Comparison of ENCODE assay signal across 19 mouse cellular contexts in genomic region chr5:108658611-108659010, GRCm38 (mm10). TPM values are rescaled to one million over a fixed set of nuclear protein-coding genes. Genes with fewer than 3 reads are reported as not detected.
DNase-seq lines count a peak whose midpoint lies in the region; ATAC-seq and TF ChIP-seq lines count a peak whose summit lies in the region.
"Had no signal": no experiment of that assay in that cellular context is flagged by ENCODE, and none has a peak within 500 bp of the region (broad histone marks: within the 10 kb centered on the region; RNA-seq: fewer than 3 reads in every experiment).

No protein-coding gene starts in this region.

- H3K4me2 ChIP-seq in heart, embryonic 11.5 days, result no peak overlapping the region
- no peak overlapping the region for H3K4me2 ChIP-seq in liver, postnatal 0 days (ENCODE audit: low read depth, low read length)
- no peak overlapping the region for H3K4me2 ChIP-seq in hindbrain, embryonic 16.5 days (ENCODE audit: low read length)
- H3K4me2 ChIP-seq: embryonic facial prominence, embryonic 12.5 days had no signal

- in situ Hi-C loops in ES-E14 (cut with MboI; ENCODE audit: low sequenced_read_pairs in 2 of 2, unreplicated experiment in 2 of 2), result no loop called here

- no peaks in the 10 kb centered on the region; the same call in 1 of the 2 replicates for H3K27me3 ChIP-seq in heart, embryonic 10.5 days (ENCODE audit: insufficient read depth, poor library complexity, severe bottlenecking)
- H3K27me3 ChIP-seq in heart, embryonic 11.5 days (ENCODE audit: control insufficient read depth, insufficient read depth, low read length), result no peaks in the 10 kb centered on the region
- H3K27me3 ChIP-seq in liver, postnatal 0 days (ENCODE audit: insufficient read depth, low read length), result no peaks in the 10 kb centered on the region
- no peaks in the 10 kb centered on the region for H3K27me3 ChIP-seq in hindbrain, embryonic 16.5 days (replicated peaks; ENCODE audit: control insufficient read depth, insufficient read depth, low read length)
- H3K27me3 ChIP-seq: embryonic facial prominence, embryonic 12.5 days; lung, embryonic 15.5 days had no signal

- TF ChIP-seq CTCF in liver, postnatal 0 days (IDR thresholded peaks at IDR 0.05; ENCODE audit: low read depth), result no peak

- 83% methylated on average over 1 of the region's 1 CpGs for WGBS in heart, embryonic 10.5 days
- 96% methylated on average over 1 of the region's 1 CpGs for WGBS in heart, embryonic 11.5 days (ENCODE audit: insufficient replicate concordance)
- WGBS in liver, postnatal 0 days (ENCODE audit: insufficient replicate concordance), result 87% methylated on average over 1 of the region's 1 CpGs
- 46% methylated on average over 1 of the region's 1 CpGs for WGBS in hindbrain, embryonic 16.5 days

- ATAC-seq in heart, embryonic 11.5 days (replicated peaks; ENCODE audit: insufficient number of reproducible peaks, low FRiP score, low TSS enrichment), result no peak
- ATAC-seq in liver, postnatal 0 days, result no peak
- no peak for ATAC-seq in hindbrain, embryonic 16.5 days
- ATAC-seq: midbrain, embryonic 16.5 days had no signal

- no peak overlapping the region for H3K27ac ChIP-seq in heart, embryonic 10.5 days
- H3K27ac ChIP-seq in heart, embryonic 11.5 days (ENCODE audit: low read depth, low read length), result no peak overlapping the region
- H3K27ac ChIP-seq in liver, postnatal 0 days (ENCODE audit: low read depth), result no peak overlapping the region
- H3K27ac ChIP-seq in ES-E14 (ENCODE audit: insufficient read depth, low read depth, low read length, poor library complexity, severe bottlenecking), result no peak overlapping the region
- H3K27ac ChIP-seq in hindbrain, embryonic 16.5 days (ENCODE audit: low read depth, low read length), result no peak overlapping the region
- H3K27ac ChIP-seq: embryonic facial prominence, embryonic 12.5 days; layer of hippocampus, adult 2 months; lung, embryonic 15.5 days; macrophage had no signal

- no peak for TF ChIP-seq EP300 in liver, postnatal 0 days (IDR thresholded peaks at IDR 0.05; ENCODE audit: low read depth)

- H3K4me3 ChIP-seq in heart, embryonic 10.5 days, result no peak overlapping the region
- no peak overlapping the region for H3K4me3 ChIP-seq in heart, embryonic 11.5 days (ENCODE audit: low read depth, low read length)
- H3K4me3 ChIP-seq in liver, postnatal 0 days (ENCODE audit: low read depth, low read length), result no peak overlapping the region
- H3K4me3 ChIP-seq in ES-E14 (ENCODE audit: insufficient read depth in 1 of 2, low read depth in 1 of 2, low read length in 2 of 2, poor library complexity in 1 of 2, severe bottlenecking in 1 of 2), result no peak overlapping the region
- no peak overlapping the region for H3K4me3 ChIP-seq in hindbrain, embryonic 16.5 days (ENCODE audit: low read length)
- H3K4me3 ChIP-seq: layer of hippocampus, adult 2 months; lung, embryonic 15.5 days had no signal

- H3K9me3 ChIP-seq in heart, embryonic 10.5 days, result no peaks in the 10 kb centered on the region
- H3K9me3 ChIP-seq in heart, embryonic 11.5 days (replicated peaks; ENCODE audit: control insufficient read depth, low read length), result no peaks in the 10 kb centered on the region
- H3K9me3 ChIP-seq in liver, postnatal 0 days (ENCODE audit: low read length), result no peaks in the 10 kb centered on the region
- H3K9me3 ChIP-seq in ES-E14 (ENCODE audit: control insufficient read depth, insufficient read depth, low read depth, low read length), result no peaks in the 10 kb centered on the region
- no peaks in the 10 kb centered on the region for H3K9me3 ChIP-seq in hindbrain, embryonic 16.5 days (ENCODE audit: control insufficient read depth, low read length)
- H3K9me3 ChIP-seq: embryonic facial prominence, embryonic 12.5 days; lung, embryonic 15.5 days had no signal

- peaks cover 43% of the 10 kb centered on the region for H3K36me3 ChIP-seq in heart, embryonic 10.5 days
- peaks cover 6% of the 10 kb centered on the region for H3K36me3 ChIP-seq in heart, embryonic 11.5 days (ENCODE audit: control insufficient read depth, insufficient read depth, low read length)
- peaks cover 36% of the 10 kb centered on the region for H3K36me3 ChIP-seq in liver, postnatal 0 days (replicated peaks; ENCODE audit: insufficient read depth, low read length)
- H3K36me3 ChIP-seq in ES-E14 (ENCODE audit: control insufficient read depth, insufficient read depth, low read length, poor library complexity, severe bottlenecking), result peaks cover 34% of the 10 kb centered on the region
- peaks cover 29% of the 10 kb centered on the region for H3K36me3 ChIP-seq in hindbrain, embryonic 16.5 days (ENCODE audit: control insufficient read depth, insufficient read depth, low read length)

- peak; percentile 61 for DNase-seq in heart, embryonic 10.5 days (ENCODE audit: low spot score)
- peak; percentile 1 for DNase-seq in liver
- no peak for DNase-seq in liver, postnatal 0 days
- no peak for DNase-seq in ES-E14 (ENCODE audit: low read depth, low spot score)
- DNase-seq in gastrocnemius, postnatal 10 days, result no peak
- DNase-seq: adrenal gland, adult 8-10 months; cerebellum, adult 8-10 months; heart, adult 18-20 months; kidney, adult 8-10 months; kidney, postnatal 14 days; thymus, postnatal 36 days had no signal

- H3K4me1 ChIP-seq in heart, embryonic 10.5 days, result peaks cover 8% of the 10 kb centered on the region
- peaks cover 6% of the 10 kb centered on the region for H3K4me1 ChIP-seq in heart, embryonic 11.5 days (ENCODE audit: control insufficient read depth, insufficient read depth, low read length)
- peaks cover 18% of the 10 kb centered on the region for H3K4me1 ChIP-seq in liver, postnatal 0 days (ENCODE audit: insufficient read depth)
- H3K4me1 ChIP-seq in ES-E14 (ENCODE audit: control insufficient read depth in 2 of 2, insufficient read depth in 2 of 2, low read length in 2 of 2, poor library complexity in 1 of 2), result peaks cover 0 to 5% of the 10 kb centered on the region in 2 experiments; a peak in 1 of 4 replicates
- H3K4me1 ChIP-seq in hindbrain, embryonic 16.5 days (ENCODE audit: control insufficient read depth, insufficient read depth, low read depth, low read length), result peaks cover 17% of the 10 kb centered on the region

- H3K9ac ChIP-seq in heart, embryonic 11.5 days (ENCODE audit: low read depth, low read length), result no peak overlapping the region
- H3K9ac ChIP-seq in liver, postnatal 0 days (replicated peaks), result no peak overlapping the region
- 0 out of 2 replicates have a peak overlapping the region, but pooled peaks have one; percentile 6 for H3K9ac ChIP-seq in ES-E14 (ENCODE audit: insufficient read depth, low read depth, low read length, poor library complexity, severe bottlenecking)
- H3K9ac ChIP-seq in hindbrain, embryonic 16.5 days (ENCODE audit: low read depth, low read length), result peak overlapping the region; percentile 4; the same call in 1 of the 2 replicates
- H3K9ac ChIP-seq: embryonic facial prominence, embryonic 12.5 days; lung, embryonic 15.5 days had no signal

TF ChIP-seq in ES-E14, 5 proteins besides CTCF, POLR2A, EP300 and RAD21:
- no peak for TF ChIP-seq CHD2 (IDR thresholded peaks at IDR 0.05; ENCODE audit: low read depth, low read length)
- TF ChIP-seq ZNF384 (IDR thresholded peaks at IDR 0.05; ENCODE audit: low read depth, low read length), result no peak
- TF ChIP-seq HCFC1 (IDR thresholded peaks at IDR 0.05; ENCODE audit: borderline replicate concordance, insufficient read depth, low read length), result no peak
- TF ChIP-seq MAFK (IDR thresholded peaks at IDR 0.05; ENCODE audit: insufficient read depth, low read depth, low read length), result no peak
- TF ChIP-seq ZC3H11A (IDR thresholded peaks at IDR 0.05; ENCODE audit: borderline replicate concordance, low read depth, low read length), result no peak

RNA-seq across cellular contexts. Expression of gene Idua, which starts 1.5 kb away (rescaled TPM):
- 15.1 and 16.3 TPM in 2 replicates for polyA plus RNA-seq in heart, embryonic 10.5 days (2016; fragmentation: Nextera tagmentation; extraction: Ambion mirVana)
- 14.4 and 15.2 TPM in 2 replicates for polyA plus RNA-seq in heart, embryonic 11.5 days (2014; fragmentation: Nextera tagmentation; extraction: Ambion mirVana)
- polyA plus RNA-seq in liver, postnatal 0 days (2015; fragmentation: Nextera tagmentation; extraction: Ambion mirVana), result 3.9 and 4.2 TPM in 2 replicates
- total RNA-seq in ES-E14 (2012; rRNA removed), result 3.7 and 5.2 TPM in 2 replicates
- 13.3 and 13.7 TPM in 2 replicates for polyA plus RNA-seq in hindbrain, embryonic 16.5 days (2015; fragmentation: Nextera tagmentation; extraction: Ambion mirVana)
- 1 to 10 TPM; 6.3 to 8.0 TPM for total RNA-seq in gastrocnemius, postnatal 10 days (2021)

RNA-seq across cellular contexts. Expression of gene Dgkq, which starts 10.9 kb away (rescaled TPM):
- polyA plus RNA-seq in heart, embryonic 10.5 days (2016; fragmentation: Nextera tagmentation; extraction: Ambion mirVana), result 7.9 and 8.5 TPM in 2 replicates
- polyA plus RNA-seq in heart, embryonic 11.5 days (2014; fragmentation: Nextera tagmentation; extraction: Ambion mirVana), result 5.6 and 6.3 TPM in 2 replicates
- polyA plus RNA-seq in liver, postnatal 0 days (2015; fragmentation: Nextera tagmentation; extraction: Ambion mirVana), result 2.5 TPM in 2 replicates
- total RNA-seq in ES-E14 (2012; rRNA removed), result 25.5 and 47.5 TPM in 2 replicates
- 26.6 and 33.4 TPM in 2 replicates for polyA plus RNA-seq in hindbrain, embryonic 16.5 days (2015; fragmentation: Nextera tagmentation; extraction: Ambion mirVana)
- total RNA-seq in gastrocnemius, postnatal 10 days (2021), result 1 to 10 TPM; 3.7 to 8.3 TPM

RNA-seq across cellular contexts. Expression of gene Slc26a1, which starts 16.8 kb away (rescaled TPM):
- polyA plus RNA-seq in heart, embryonic 10.5 days (2016; fragmentation: Nextera tagmentation; extraction: Ambion mirVana), result 0.58 and 0.85 TPM in 2 replicates
- 0.70 and 1.2 TPM in 2 replicates for polyA plus RNA-seq in heart, embryonic 11.5 days (2014; fragmentation: Nextera tagmentation; extraction: Ambion mirVana)
- 25.8 and 33.4 TPM in 2 replicates for polyA plus RNA-seq in liver, postnatal 0 days (2015; fragmentation: Nextera tagmentation; extraction: Ambion mirVana)
- 0.26 and 0.27 TPM in 2 replicates for total RNA-seq in ES-E14 (2012; rRNA removed)
- polyA plus RNA-seq in hindbrain, embryonic 16.5 days (2015; fragmentation: Nextera tagmentation; extraction: Ambion mirVana), result 3.6 and 3.9 TPM in 2 replicates
- total RNA-seq in gastrocnemius, postnatal 10 days (2021), result under 1 TPM; 0.07 to 0.20 TPM
- total RNA-seq: gastrocnemius, adult 8-10 months; heart, adult 18-20 months had no signal
- polyA plus RNA-seq: macrophage had no signal

RNA-seq across cellular contexts. Expression of gene Tmem175, which starts 29.0 kb away (rescaled TPM):
- 20.3 and 23.2 TPM in 2 replicates for polyA plus RNA-seq in heart, embryonic 10.5 days (2016; fragmentation: Nextera tagmentation; extraction: Ambion mirVana)
- polyA plus RNA-seq in heart, embryonic 11.5 days (2014; fragmentation: Nextera tagmentation; extraction: Ambion mirVana), result 20.0 and 22.2 TPM in 2 replicates
- 7.0 and 7.3 TPM in 2 replicates for polyA plus RNA-seq in liver, postnatal 0 days (2015; fragmentation: Nextera tagmentation; extraction: Ambion mirVana)
- 14.1 and 14.5 TPM in 2 replicates for total RNA-seq in ES-E14 (2012; rRNA removed)
- polyA plus RNA-seq in hindbrain, embryonic 16.5 days (2015; fragmentation: Nextera tagmentation; extraction: Ambion mirVana), result 28.6 and 30.9 TPM in 2 replicates
- 1 to 10 TPM; 6.8 to 7.8 TPM for total RNA-seq in gastrocnemius, postnatal 10 days (2021)

RNA-seq across cellular contexts. Expression of gene Gak, which starts 29.1 kb away (rescaled TPM):
- 47.0 and 49.4 TPM in 2 replicates for polyA plus RNA-seq in heart, embryonic 10.5 days (2016; fragmentation: Nextera tagmentation; extraction: Ambion mirVana)
- 29.4 and 32.1 TPM in 2 replicates for polyA plus RNA-seq in heart, embryonic 11.5 days (2014; fragmentation: Nextera tagmentation; extraction: Ambion mirVana)
- polyA plus RNA-seq in liver, postnatal 0 days (2015; fragmentation: Nextera tagmentation; extraction: Ambion mirVana), result 15.6 and 17.5 TPM in 2 replicates
- 44.8 and 49.1 TPM in 2 replicates for total RNA-seq in ES-E14 (2012; rRNA removed)
- 47.5 and 56.5 TPM in 2 replicates for polyA plus RNA-seq in hindbrain, embryonic 16.5 days (2015; fragmentation: Nextera tagmentation; extraction: Ambion mirVana)
- total RNA-seq in gastrocnemius, postnatal 10 days (2021), result 10 to 100 TPM; 19.7 to 23.0 TPM

Comparison
In these comparisons a context has a peak if more than half of its experiments do, and no peak if none do; other contexts are left out.
1. DNase-seq: peak in heart, embryonic 10.5 days (single experiment) and liver (single experiment); none in liver, postnatal 0 days (single experiment), ES-E14 (single experiment) and gastrocnemius, postnatal 10 days (single experiment).
2. H3K9ac ChIP-seq: peak in ES-E14 (single experiment) and hindbrain, embryonic 16.5 days (single experiment); none in heart, embryonic 11.5 days (single experiment) and liver, postnatal 0 days (single experiment).